Mouse (Mus musculus) C2C12 (cell line): ENCODE measurements around the gene Cul7.

Source experiments
- CEBPB ChIP-seq: IDR thresholded peaks from one replicate; pipeline ENCODE4 v1.6.1; 2011; ENCODE audit warnings: low read depth, mild to moderate bottlenecking, control low read depth, moderate library complexity
- CTCF ChIP-seq: IDR thresholded peaks from one replicate; pipeline ENCODE4 v1.5.1; 2011; ENCODE audit not compliant: control insufficient read depth, insufficient read depth, insufficient read length
- FOSL1 ChIP-seq: IDR thresholded peaks from one replicate; pipeline ENCODE4 v1.8.0; 2011; ENCODE audit warnings: mild to moderate bottlenecking, low read length; ENCODE audit not compliant: poor library complexity, insufficient read depth, severe bottlenecking
- MAX ChIP-seq: IDR thresholded peaks from one replicate; pipeline ENCODE4 v1.6.1; 2011; ENCODE audit warnings: mild to moderate bottlenecking, control low read depth
- MYOD1 ChIP-seq: IDR thresholded peaks from one replicate; pipeline ENCODE4 v1.6.1; 2011; ENCODE audit warnings: low read depth; ENCODE audit not compliant: control insufficient read depth, insufficient read length
- MYOG ChIP-seq: IDR thresholded peaks from one replicate; pipeline ENCODE4 v1.6.1; 2011; ENCODE audit not compliant: control insufficient read depth, insufficient read length; ENCODE audit errors: extremely low read depth
- USF1 ChIP-seq: IDR thresholded peaks from one replicate; pipeline ENCODE4 v1.6.1; 2011; ENCODE audit warnings: low read depth, mild to moderate bottlenecking, control low read depth, moderate library complexity

- TF ChIP-seq CEBPB (no peak), CTCF (no peak), MAX (no peak), MYOG (no peak), FOSL1 (no peak), USF1 (no peak), MYOD1 (no peak)
These were observed 21.1 kb upstream of the Cul7 start, which contains the start of gene Ptk7 for GRCm38 (mm10) chr17:46628791-46629684.
